Mouse (Mus musculus): ENCODE results near the gene Psapl1. TPM values are rescaled to one million over a fixed set of nuclear protein-coding genes. Genes with fewer than 3 reads are reported as not detected.
A peak's percentile ranks its signal among the peaks of the same experiment; 100 is the strongest.
"Not testable (repeated sequence)": the region's sequence is repeated elsewhere in the genome, so short reads cannot be mapped to it uniquely, and the experiment has no call there.

The Psapl1 gene
- total and polyA plus RNA-seq, 3 experiments = not detected

GRCm38 (mm10) chr5:36203421-36203820 lies 400 bp upstream of the Psapl1 start:
- DNase-seq = no peak

GRCm38 (mm10) chr5:36205397-36205796 lies 1.6 kb downstream of the Psapl1 start:
- no peak for DNase-seq

GRCm38 (mm10) chr5:36208803-36209202 lies 5.0 kb downstream of the Psapl1 start:
- no peak for DNase-seq

- no peak for DNase-seq
Observed at GRCm38 (mm10) chr5:36213310-36213709, 9.5 kb downstream of the Psapl1 start.

- DNase-seq = no peak
Observed at GRCm38 (mm10) chr5:36220105-36220504, 16.3 kb downstream of the Psapl1 start.

- no peak for DNase-seq
Observed at GRCm38 (mm10) chr5:36220626-36221025, 16.8 kb downstream of the Psapl1 start.

GRCm38 (mm10) chr5:36223787-36224186 lies 20.0 kb downstream of the Psapl1 start:
- DNase-seq = peak; percentile 64

GRCm38 (mm10) chr5:36225855-36226254 lies 22.0 kb downstream of the Psapl1 start:
- no peak for DNase-seq

- no peak for DNase-seq
Observed at GRCm38 (mm10) chr5:36226296-36226695, 22.5 kb downstream of the Psapl1 start.

GRCm38 (mm10) chr5:36228405-36229370 lies 24.9 kb downstream of the Psapl1 start:
- peak; percentile 35 for DNase-seq

GRCm38 (mm10) chr5:36230301-36230780 lies 26.5 kb downstream of the Psapl1 start:
- no peak for DNase-seq

GRCm38 (mm10) chr5:36237526-36237925 lies 33.7 kb downstream of the Psapl1 start:
- not testable (repeated sequence) for DNase-seq

- no peak for DNase-seq
Observed at GRCm38 (mm10) chr5:36248022-36248421, 44.2 kb downstream of the Psapl1 start.

GRCm38 (mm10) chr5:36252746-36253504 lies 49.1 kb downstream of the Psapl1 start:
- DNase-seq = no peak

GRCm38 (mm10) chr5:36254642-36255516 lies 51.1 kb downstream of the Psapl1 start:
- no peak for DNase-seq

Other genes with a start within 250 kb of the Psapl1 start
- gene Sorcs2, start 194.1 kb downstream of the Psapl1 start, total RNA-seq (2021) = 10 to 100 TPM in 1 of 2 experiments, 1 to 10 TPM in 1; 10.0 to 16.4 TPM
- gene Sorcs2, start 194.1 kb downstream of the Psapl1 start, polyA plus RNA-seq (2012; rRNA removed) = 18.4 and 19.7 TPM in 2 replicates

Measured in adrenal gland, adult 2 months (tissue).